Mouse (Mus musculus) thymus, postnatal 10 days (tissue): ENCODE measurements around the gene Gm42906.

ENCODE experiments used
- DNase-seq, 2 experiments: peaks; one replicate each; pipeline ENCODE4 v3.0.0; 2021; ENCODE audit warnings: low spot score in 2 of 2

Gm42906 gene

DNA sequence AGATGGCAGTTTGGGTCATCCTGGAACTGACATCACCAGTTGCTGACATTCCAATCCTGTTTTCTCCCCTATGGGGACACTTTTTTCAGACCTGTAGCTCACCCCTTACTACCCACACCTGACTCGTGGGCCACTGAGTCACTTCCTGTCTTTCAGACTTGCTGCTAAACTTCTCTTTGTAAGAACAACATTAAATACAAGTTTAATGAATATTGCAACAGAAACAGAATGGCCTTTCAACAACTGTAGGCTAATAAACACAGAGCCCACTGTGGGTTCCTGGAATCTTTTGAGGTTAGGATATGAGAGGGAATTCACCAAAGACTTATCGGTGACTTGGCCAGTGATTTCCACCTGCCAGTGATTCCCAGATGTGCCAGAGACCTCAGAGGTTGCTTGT lies 318.1 kb downstream of the Gm42906 start:
- no peak for DNase-seq

DNA sequence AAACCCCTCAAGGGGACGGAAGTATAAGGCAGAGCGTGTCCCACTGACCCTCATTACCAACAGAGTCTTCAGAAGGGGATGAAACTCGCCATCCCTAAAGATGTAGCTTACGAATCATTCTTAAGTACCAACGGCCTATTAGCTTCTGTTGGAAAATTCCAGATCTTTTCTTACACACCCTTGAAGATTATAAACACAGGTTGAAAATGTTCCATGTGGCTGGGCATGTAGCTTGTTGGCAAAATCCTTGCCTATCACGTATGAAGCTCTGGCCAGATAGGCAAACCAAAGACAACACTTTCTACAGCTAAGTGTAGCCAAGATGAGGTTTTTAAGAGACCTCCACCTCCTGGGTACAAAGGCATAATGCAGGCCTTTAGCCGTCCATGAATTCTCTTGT lies 319.0 kb downstream of the Gm42906 start:
- no peak for DNase-seq

DNA sequence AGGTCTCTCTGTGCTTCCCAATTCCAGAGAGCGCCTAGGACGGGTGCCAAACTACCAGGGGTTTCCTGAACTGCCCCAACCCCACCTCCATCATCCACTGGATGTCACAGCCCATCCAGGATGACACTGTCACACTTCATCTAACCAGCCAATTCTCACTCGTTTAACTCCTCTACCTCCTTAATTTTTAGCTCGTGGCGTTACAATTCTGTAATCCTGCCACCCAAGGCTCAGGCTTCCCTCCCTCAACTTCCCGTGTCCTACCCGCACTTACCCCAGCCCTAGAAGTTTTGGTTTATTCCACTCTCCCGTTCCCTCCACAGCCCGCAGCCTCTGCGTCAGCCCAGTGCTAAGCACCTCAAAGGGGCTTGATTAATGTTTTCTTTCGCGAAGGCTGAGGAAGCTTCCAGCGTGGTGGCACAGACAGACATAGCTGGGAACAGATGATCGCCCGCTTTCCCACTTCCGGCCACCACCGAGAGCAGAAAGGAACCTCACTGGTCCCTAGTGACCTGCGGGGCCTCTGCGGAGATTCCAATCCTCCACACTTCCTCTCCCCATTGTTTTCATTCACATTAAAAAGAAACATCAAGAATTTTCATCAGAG lies 319.6 kb downstream of the Gm42906 start:
- DNase-seq: no peak

DNA sequence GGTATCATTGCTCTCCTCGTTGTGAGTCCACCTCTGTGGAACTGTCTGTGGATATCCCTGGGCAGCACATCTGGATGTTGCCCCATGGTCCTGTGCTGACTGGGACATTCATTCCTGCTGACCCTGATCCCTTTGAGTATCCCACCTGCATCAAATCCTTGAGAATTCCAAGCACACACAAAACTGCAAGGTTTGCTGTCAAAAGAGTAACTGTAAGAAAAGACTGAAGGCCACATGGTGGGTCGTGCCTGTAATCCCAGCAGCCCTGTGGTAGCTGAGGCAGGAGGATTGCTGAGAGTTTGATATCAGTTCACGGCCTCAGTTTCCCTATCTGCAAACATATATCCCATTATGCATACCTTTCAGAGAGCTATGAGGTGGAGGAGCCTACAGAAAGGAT lies 321.1 kb downstream of the Gm42906 start:
- DNase-seq: no peak

DNA sequence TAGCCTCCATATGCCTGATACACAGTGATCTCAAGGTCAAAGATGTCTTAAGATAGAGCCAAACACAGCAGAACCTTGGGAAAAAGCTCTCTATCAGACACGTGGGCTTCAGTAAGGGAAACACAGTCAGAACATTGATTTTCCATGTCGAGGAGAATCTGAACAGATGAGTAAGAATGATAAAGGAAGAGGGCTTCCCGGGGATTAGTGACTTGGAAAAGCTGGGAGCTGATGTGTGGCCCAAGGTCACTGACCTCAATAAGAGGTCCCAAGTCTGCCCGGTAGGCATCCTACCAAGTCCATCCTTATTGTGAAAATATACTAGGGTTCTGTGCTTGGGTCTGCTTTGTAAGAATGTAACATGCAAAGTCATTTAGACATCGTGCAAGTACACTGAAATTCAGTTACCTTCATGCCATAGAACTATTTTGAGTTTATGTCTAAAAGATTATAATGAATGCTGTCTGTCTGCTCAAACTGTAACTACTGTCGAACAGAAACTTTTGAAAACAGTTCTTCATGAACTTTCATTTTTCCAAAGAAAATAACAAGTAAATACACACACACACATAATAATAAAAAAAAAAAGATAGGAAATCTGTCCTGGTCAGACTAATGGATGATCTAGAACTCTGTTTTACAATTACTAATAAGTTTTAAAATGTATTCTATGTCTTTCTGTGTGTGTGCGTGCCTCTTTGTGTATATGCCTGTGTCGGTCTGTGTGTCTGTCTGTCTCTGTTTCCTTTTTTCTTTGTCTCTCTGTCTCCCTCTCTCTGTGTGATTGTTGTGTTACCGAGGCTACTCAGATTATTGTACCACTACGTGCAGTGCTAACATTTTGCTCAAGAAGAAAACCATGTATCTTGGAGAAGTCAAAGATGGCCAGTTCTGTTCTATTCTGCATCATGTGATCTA lies 322.6 kb downstream of the Gm42906 start:
- DNase-seq: no peak

DNA sequence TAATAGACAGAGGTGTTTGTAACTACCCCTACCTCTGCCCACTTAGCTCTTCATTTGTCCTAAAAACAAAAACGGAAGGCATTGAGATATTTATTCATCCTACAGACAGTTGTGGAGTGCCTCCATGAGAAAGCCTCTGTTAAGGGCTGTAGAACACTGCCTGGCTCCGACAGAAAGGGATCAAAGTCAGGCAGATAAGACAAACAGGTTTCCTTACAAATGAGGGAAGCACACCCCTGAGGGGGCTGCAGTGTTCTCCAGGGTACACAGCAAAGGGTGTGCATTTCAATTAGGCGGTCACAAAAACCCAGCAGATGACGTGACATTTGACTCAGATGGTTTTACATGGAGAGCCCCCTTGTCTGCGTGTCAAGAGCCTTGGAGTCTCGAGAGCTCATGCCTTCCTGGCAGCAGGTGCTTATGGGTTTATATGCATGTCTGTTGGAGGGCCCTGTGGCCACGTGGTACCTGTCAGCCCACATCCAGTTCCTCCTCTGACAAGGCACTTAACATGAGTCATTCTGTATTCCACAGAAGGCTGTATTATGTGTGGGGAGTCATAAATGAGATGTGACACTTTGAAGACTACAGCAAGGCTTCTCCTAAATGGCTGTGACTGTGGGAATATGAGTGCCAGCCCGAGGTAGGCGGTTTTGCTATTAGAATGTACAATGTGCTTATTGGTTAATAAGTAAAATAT lies 323.5 kb downstream of the Gm42906 start:
- DNase-seq: no peak

DNA sequence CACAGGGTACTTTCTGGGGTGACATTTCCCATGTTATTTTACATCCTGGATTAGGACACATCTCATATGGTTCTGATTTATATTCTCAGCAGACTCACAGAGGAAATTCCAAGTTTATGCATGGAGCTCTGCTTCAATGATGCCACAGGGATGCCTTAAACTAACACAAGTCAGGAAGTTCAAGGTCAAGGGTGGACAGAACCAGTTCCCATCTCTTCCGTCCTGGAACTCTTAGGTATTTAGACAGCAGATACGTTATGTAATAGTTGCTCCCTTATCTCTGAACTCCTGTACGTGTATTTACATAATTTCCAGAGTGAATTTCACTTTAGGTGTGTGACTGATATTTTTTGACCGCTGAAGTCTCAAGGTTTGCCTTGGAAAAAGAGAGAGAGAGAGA lies 324.7 kb downstream of the Gm42906 start:
- DNase-seq: no peak

DNA sequence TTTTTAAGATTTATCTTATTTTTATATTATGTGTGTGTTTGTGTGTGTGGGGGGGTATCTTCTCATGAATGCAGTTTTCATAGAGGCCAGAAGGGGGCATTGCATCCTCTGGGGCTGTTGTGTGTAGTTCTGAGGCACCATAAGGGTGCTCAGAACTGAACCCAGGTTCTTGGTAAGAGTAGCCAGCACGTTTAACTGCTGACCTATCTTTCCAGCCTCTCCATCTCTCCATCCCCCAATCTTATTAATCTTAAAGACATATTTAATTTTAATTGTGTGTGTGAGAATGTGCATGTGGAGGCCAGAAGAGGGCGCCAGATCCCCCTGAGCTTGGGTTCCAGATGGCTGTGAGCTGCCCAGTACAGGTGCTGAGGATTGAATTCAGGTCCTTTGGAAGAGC lies 325.7 kb downstream of the Gm42906 start:
- DNase-seq: no peak

DNA sequence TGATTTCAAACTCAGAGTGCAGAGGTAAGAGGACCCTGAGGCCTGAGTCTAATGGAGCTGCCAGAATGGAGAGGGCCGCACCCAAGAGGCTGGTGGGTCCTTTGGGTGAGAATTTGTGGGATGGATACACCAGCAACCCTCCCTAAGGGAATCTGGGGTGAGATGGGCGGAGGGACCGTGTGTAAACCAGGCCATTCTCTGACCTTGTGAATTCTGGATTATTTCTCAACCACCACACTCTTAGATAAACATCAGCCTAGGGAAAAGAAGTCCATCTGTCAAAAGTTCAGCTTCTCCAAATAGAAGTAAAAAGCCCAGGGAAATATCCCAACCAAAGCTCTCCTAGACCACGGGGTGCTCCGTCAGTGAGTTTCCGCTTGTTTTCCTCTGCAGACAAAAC lies 332.0 kb downstream of the Gm42906 start:
- no peak for DNase-seq

DNA sequence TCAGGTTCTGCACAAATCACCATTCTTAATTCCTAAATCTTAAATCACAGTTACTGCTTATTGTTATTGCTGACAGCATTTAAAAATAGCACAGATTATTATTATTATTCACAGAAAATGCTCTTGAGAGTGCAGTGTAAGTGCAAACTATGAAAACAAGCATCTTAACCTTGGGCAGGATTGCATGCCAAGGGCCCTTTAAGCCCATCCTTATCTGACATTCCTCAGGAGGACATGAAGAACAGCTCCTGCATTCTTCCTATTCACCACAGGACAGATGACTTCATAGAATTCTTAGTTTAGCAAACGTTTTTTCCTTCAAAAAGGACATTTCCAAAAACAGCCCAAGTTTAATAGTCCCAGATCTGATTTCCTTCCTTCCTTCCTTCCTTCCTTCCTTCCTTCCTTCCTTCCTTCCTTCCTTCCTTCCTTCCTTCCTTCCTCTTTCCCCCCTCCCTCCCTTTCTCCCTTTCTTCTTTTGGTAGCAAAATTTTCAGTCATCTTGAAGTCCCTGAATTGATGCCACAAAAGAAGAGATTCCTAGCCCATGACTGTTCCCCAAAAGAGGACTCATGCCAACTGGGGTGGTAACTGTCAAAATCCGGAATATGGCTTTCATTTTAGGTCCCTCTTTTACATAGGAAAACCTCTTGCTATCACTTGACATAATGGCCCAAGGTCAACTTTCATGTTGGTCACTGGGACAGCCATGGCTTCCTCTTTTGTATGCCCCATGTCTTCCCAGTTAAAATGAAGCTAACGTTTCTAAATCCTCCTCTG lies 334.9 kb downstream of the Gm42906 start:
- no peak for DNase-seq

DNA sequence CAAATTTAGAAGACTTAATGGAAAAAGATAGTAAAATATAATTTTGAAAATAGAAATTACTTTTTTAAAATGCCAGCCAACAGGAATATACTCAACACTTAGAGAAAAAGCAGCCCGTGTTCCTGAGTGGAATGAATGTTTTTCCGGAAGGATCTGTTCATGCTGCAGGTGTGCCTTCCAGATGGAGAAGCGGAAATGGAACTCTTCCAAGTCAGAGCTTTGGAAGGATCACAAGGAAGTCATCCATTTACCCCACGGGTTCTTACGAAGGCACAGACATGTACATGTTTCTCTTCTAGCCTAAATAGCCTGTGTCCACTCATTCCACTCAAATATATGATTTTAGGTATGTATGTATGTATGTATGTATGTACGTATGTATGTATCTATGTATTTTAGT lies 337.0 kb downstream of the Gm42906 start:
- no peak for DNase-seq

DNA sequence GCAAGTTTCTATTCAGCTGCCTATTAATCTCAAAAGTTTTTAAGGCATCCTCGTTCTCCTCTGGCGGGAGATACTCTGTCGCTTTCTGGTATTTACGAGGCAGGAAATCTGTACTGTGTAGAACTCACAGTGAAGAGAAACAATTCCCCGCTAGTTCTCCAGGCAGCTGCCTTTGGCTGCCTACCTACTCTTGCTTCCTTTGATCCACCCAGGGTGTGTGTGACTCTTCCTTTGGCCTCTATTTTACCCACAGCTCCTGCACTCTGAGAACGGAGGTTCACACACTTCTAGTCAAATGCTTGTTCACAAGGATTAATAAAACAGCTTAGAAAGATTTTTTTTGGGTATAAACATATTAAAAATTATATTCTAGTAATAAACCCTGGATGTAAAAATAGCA lies 338.8 kb downstream of the Gm42906 start:
- DNase-seq: no peak

DNA sequence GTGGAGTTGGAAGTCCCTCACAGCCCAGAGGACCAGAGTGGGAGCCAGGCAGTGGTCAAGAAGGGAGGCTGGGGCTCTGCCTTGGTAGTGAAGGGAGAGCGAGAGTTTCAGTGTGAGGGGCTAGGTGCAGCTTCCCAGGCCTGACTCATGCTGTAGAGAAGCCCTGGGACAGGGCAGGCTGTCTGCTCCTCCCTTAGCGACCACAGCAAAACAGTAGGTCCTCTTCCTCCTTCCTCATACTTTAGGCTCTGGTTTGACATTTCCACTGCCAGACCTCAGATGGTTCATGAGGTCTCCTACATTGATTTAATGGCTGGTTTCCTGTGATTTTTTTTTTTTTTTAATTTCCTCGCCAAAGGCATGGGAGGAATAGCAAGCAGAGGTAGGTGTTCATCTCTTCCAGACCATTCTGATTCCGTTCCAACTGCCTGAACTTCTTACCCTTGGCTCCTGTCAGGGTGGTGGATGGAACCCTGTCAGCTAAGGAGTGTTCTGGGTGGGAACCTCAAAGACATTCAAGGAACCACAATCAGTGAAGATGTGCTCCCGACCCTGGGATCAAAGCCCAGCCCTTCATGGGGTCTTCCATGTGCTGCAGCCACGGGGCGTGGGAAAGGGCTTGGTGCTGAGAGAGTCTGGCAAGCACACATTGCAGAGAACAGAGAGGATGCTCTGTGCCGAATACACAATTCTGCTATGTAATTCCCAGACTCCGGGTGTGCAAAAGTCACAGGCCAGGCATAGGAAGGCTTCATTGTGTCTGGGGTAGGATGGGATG lies 341.3 kb downstream of the Gm42906 start:
- no peak for DNase-seq

DNA sequence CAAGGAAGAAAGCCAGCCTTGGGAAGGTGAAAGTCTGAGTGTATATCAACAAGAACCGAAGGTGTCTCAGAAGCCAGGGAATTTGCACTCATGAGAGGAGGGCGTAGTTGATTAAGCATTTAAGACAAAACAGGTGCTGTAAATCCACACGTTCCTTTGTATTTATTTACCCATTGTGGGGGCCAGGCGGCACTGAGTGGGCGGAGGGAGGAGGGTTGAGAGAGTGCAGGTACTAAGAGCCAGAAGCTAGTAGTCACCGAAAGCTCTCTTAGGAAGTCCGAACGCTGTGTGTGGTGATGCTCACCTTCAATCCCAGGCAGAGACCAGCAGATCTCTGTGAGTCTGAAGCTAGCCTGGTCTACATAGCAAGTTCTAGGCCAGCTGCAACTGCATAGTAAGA lies 342.2 kb downstream of the Gm42906 start:
- DNase-seq: no peak

DNA sequence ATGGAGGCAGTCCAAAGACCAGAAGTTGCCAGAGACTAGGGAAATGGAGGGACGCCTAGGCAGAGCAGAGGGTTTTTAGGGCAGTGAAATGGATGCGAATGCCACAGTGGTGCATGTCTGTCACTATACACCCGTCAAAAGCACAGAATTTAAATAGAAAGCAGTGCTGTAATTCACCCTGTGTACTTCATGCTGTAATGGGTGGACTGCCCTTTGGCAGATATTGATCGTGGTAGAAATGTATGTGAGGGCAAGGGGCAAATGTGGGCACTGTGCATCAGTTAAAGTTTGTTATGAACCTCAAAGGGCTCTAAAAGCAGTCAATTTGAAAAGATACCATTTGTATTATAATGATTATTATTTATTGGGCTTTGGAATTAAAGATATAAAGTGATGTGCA lies 347.7 kb downstream of the Gm42906 start:
- no peak for DNase-seq

DNA sequence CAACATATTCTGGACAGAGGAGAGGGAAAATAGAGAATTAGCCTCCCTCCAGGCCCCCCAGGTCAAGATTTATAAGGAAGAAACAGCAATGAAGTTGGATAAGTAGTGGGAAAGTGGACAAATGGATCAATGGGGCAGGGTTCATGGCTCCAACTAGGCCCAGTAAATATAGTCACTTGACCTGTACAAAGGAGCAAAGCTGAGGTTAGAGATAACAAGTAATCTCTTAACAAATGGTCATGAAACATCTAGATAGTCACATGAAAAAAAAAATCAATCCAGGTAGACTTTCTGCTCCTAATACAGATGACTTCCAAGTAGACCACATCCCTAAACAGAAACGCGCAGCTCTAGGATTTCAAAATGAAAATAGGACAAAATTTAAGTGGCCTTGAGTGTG lies 350.0 kb downstream of the Gm42906 start:
- no peak for DNase-seq

DNA sequence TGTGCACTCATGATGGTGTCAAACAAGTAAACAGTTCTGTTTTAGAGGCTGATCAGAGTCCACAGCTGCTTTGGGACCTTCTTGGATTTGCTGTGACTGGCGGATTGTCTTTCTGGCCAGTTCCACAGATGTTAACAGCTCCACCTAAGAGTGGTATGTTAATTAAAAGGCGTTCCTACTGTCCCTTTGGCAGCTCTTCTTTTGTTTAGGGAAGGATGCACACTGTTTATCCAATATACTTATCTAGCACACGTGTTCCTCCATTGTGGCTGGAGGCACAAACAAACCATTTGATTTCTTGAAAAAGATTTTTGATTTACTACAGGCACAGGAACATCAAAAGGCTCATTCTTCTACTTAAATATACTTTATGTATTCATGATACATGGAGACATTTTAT lies 351.0 kb downstream of the Gm42906 start:
- DNase-seq: no peak

DNA sequence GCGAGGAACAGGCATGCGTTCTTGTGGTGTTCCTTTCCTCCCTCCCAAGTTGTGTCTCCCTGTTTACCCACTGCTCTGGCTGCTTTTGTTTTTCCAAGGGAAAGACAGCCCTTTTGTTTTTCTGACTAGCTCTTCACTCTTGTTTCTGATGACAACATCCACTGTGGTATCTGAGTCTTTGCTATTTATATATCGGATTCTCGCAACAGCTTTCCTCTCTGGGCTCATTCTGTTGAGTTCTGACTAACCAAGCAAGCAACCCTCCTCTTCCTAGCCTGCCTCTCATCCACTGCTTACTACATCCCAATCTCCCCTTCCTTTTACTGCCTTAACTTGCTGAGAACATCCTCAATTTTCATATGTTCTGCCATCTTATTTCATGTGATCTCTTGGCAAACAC lies 353.7 kb downstream of the Gm42906 start:
- DNase-seq: no peak

DNA sequence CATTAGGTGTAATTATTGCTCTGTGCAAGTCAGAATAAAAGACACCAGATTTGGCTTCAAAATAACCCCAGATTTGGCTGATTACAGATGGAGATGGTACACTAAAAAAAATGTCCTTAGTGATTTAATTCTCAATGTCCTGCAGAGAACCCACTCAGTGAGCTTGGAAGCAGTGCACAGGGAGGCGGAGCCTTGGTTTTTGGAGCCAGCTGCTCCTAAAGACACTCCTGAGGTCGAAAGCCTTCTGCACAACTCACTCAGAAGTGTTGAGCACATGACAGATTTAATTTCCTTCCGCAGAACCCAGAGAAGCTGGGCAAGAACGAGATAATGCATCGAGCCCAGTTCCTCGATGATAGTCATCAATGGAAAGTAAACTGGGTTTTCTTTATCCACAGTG lies 356.5 kb downstream of the Gm42906 start:
- no peak for DNase-seq

DNA sequence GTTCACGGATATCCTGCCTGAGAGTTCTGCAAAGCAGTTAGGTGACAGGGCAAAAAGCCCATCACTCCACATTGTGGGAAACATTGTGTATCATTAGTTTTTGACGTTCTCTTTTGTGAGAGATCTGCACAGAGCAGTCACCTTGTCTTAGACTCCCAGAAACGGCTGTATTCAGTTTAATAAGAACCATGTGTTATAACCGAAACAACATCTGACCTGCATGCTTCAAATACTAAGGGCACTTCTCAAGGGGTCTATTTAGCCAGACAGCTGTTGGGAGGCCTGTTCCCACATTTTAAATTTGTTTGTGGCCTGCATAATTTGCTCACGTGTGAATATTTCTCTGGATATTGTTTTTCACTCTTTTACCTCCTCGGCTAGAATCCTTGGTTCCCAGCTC lies 357.1 kb downstream of the Gm42906 start:
- no peak for DNase-seq

DNA sequence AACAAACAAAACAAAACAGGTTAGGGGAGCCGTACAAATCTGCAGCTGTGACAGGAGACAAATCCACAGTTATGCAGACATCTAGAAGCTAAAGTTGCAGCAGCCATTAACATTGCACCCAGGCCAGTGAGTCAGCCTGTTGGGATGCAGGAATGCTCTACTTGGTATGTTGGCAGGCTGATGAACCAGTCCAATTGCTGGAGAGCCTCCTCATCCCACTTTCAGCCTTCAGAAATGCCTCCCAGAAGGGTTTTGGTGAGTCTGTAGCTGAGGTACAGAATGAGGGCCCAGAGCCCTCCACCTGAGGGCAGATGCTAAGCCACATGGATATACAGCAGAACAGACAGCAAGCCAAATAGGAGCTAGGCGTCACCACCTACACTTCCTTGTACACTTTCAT lies 358.4 kb downstream of the Gm42906 start:
- no peak for DNase-seq
